Mouse (Mus musculus) midbrain, embryonic 10.5 days (tissue): Measurements from ENCODE around the gene Hsp90b1. TPM values are rescaled to one million over a fixed set of nuclear protein-coding genes. Genes with fewer than 3 reads are reported as not detected.

Experiments
- DNase-seq: peaks from one replicate; pipeline ENCODE4 v3.0.0-alpha.2; 2017; ENCODE audit warnings: low spot score
- H3K27ac ChIP-seq: fragments of 300-500 bp; sonication (generic); replicated peaks from 2 replicates; pipeline ENCODE4 v1.5.1; 2016; ENCODE audit warnings: mild to moderate bottlenecking
- H3K27me3 ChIP-seq: fragments of 300-500 bp; sonication (generic); 2 replicates; pipeline ENCODE4 v1.6.1; 2016; ENCODE audit warnings: low read depth, mild to moderate bottlenecking; ENCODE audit not compliant: poor library complexity, severe bottlenecking
- H3K36me3 ChIP-seq: fragments of 300-500 bp; sonication (generic); 2 replicates; pipeline ENCODE4 v1.6.1; 2016; ENCODE audit warnings: mild to moderate bottlenecking, moderate library complexity
- H3K4me1 ChIP-seq: fragments of 300-500 bp; sonication (generic); 2 replicates; pipeline ENCODE4 v1.6.1; 2016
- H3K4me3 ChIP-seq: fragments of 300-500 bp; sonication (generic); 2 replicates; pipeline ENCODE4 v1.5.1; 2016; ENCODE audit warnings: mild to moderate bottlenecking, moderate library complexity
- H3K9me3 ChIP-seq: fragments of 300-500 bp; sonication (generic); replicated peaks from 2 replicates; pipeline ENCODE4 v1.6.1; 2016; ENCODE audit warnings: mild to moderate bottlenecking
- WGBS: fragments of 180-500 bp; shearing (Covaris S2); methylation state at CpG from one replicate; pipeline ENCODE4 v1.1.7; 2016; 5-methylcytosine and 5-hydroxymethylcytosine counted together
- polyA plus RNA-seq: library from polyadenylated mRNA; unstranded; fragments of >200 nt; fragmentation: Nextera tagmentation; extraction: Ambion mirVana; gene quantifications from 2 replicates; pipeline ENCODE4 v1.2.1, GENCODE M21; 2016

Hsp90b1 gene
- 515 and 591 TPM in 2 replicates for polyA plus RNA-seq

- no peaks in the 10 kb centered on the region for H3K9me3 ChIP-seq
- WGBS: 0% methylated on average over 51 of the region's 51 CpGs
- H3K4me1 ChIP-seq: peaks cover 48% of the 10 kb centered on the region
- no peaks in the 10 kb centered on the region for H3K27me3 ChIP-seq
- peaks cover 39% of the 10 kb centered on the region for H3K36me3 ChIP-seq
- peak within 1 kb of the TSS; percentile 92 for H3K4me3 ChIP-seq
- peak within 1 kb of the TSS; percentile 92 for H3K27ac ChIP-seq
- peak; percentile 100 for DNase-seq
Observed at GRCm38 (mm10) chr10:86705318-86705921, at the start of gene Hsp90b1, which contains the start of gene Ttc41. Gene Hsp90b1 (minus strand): TSS chr10:86705509. Gene Ttc41 (plus strand): TSS chr10:86705811.

- no peaks in the 10 kb centered on the region for H3K4me1 ChIP-seq
Observed at GRCm38 (mm10) chr10:86744306-86744705, 39.0 kb upstream of the Hsp90b1 start.

GRCm38 (mm10) chr10:86742918-86743317 lies 37.6 kb upstream of the Hsp90b1 start:
- Histone ChIP-seq H3K9me3 (no peaks in the 10 kb centered on the region), H3K27ac (no peak overlapping the region), H3K36me3 (no peaks in the 10 kb centered on the region), H3K4me3 (no peak overlapping the region), H3K4me1 (no peaks in the 10 kb centered on the region), H3K27me3 (no peaks in the 10 kb centered on the region)
- DNase-seq: no peak
- WGBS: 90% methylated on average over 2 of the region's 2 CpGs

More at GRCm38 (mm10) chr10:86744306-86744705, 39.0 kb upstream of the Hsp90b1 start:
- no peaks in the 10 kb centered on the region for H3K27me3 ChIP-seq
- H3K4me3 ChIP-seq: no peak overlapping the region
- no peaks in the 10 kb centered on the region for H3K9me3 ChIP-seq
- 90% methylated on average over 7 of the region's 7 CpGs for WGBS
- H3K36me3 ChIP-seq: no peaks in the 10 kb centered on the region
- peak; percentile 1 for DNase-seq
- H3K27ac ChIP-seq: no peak overlapping the region

GRCm38 (mm10) chr10:86735036-86735435 lies 29.7 kb upstream of the Hsp90b1 start:
- Histone ChIP-seq H3K27ac (no peak overlapping the region), H3K27me3 (0 out of 2 replicates have a peak, but pooled peaks cover 3% of the 10 kb centered on the region), H3K9me3 (no peaks in the 10 kb centered on the region), H3K4me1 (peaks cover 4% of the 10 kb centered on the region; the same call in 1 of the 2 replicates), H3K36me3 (no peaks in the 10 kb centered on the region), H3K4me3 (no peak overlapping the region)
- 88% methylated on average over 4 of the region's 4 CpGs for WGBS
- DNase-seq: no peak

GRCm38 (mm10) chr10:86731500-86731863 lies 26.2 kb upstream of the Hsp90b1 start:
- H3K27me3 ChIP-seq: 0 out of 2 replicates have a peak, but pooled peaks cover 4% of the 10 kb centered on the region
- no peak for DNase-seq
- WGBS: 66% methylated on average over 2 of the region's 2 CpGs
- no peaks in the 10 kb centered on the region for H3K9me3 ChIP-seq
- no peaks in the 10 kb centered on the region for H3K36me3 ChIP-seq
- H3K4me3 ChIP-seq: peak overlapping the region; percentile 57; the same call in 1 of the 2 replicates
- no peak overlapping the region for H3K27ac ChIP-seq
- H3K4me1 ChIP-seq: peaks cover 15% of the 10 kb centered on the region

- 0 out of 2 replicates have a peak, but pooled peaks cover 4% of the 10 kb centered on the region for H3K27me3 ChIP-seq
- H3K9me3 ChIP-seq: no peaks in the 10 kb centered on the region
- peak overlapping the region; percentile 69 for H3K27ac ChIP-seq
- DNase-seq: peak; percentile 85
- H3K4me3 ChIP-seq: peak overlapping the region; percentile 57
- H3K4me1 ChIP-seq: peaks cover 15% of the 10 kb centered on the region
- no peaks in the 10 kb centered on the region for H3K36me3 ChIP-seq
- 18% methylated on average over 22 of the region's 22 CpGs for WGBS
Observed at GRCm38 (mm10) chr10:86730823-86731499, 25.7 kb upstream of the Hsp90b1 start.

GRCm38 (mm10) chr10:86728176-86728575 lies 22.9 kb upstream of the Hsp90b1 start:
- Histone ChIP-seq H3K27ac (peak overlapping the region; percentile 81; the same call in 1 of the 2 replicates), H3K9me3 (no peaks in the 10 kb centered on the region), H3K27me3 (0 out of 2 replicates have a peak, but pooled peaks cover 4% of the 10 kb centered on the region), H3K4me1 (peaks cover 15% of the 10 kb centered on the region), H3K4me3 (no peak overlapping the region), H3K36me3 (no peaks in the 10 kb centered on the region)
- no peak for DNase-seq
- 89% methylated on average over 3 of the region's 3 CpGs for WGBS

- 7% methylated on average over 12 of the region's 12 CpGs for WGBS
- no peaks in the 10 kb centered on the region for H3K9me3 ChIP-seq
- H3K36me3 ChIP-seq: no peaks in the 10 kb centered on the region
- peak overlapping the region; percentile 44 for H3K4me3 ChIP-seq
- DNase-seq: peak; percentile 41
- H3K27me3 ChIP-seq: 0 out of 2 replicates have a peak, but pooled peaks cover 4% of the 10 kb centered on the region
- H3K27ac ChIP-seq: peak overlapping the region; percentile 81
- H3K4me1 ChIP-seq: peaks cover 15% of the 10 kb centered on the region
Observed at GRCm38 (mm10) chr10:86727548-86727980, 22.3 kb upstream of the Hsp90b1 start.

- no peak overlapping the region for H3K27ac ChIP-seq
- no peaks in the 10 kb centered on the region for H3K9me3 ChIP-seq
- no peaks in the 10 kb centered on the region for H3K27me3 ChIP-seq
- peaks cover under 1% of the 10 kb centered on the region for H3K4me1 ChIP-seq
- no peak overlapping the region for H3K4me3 ChIP-seq
- no peaks in the 10 kb centered on the region for H3K36me3 ChIP-seq
- no peak for DNase-seq
- 74% methylated on average over 3 of the region's 3 CpGs for WGBS
Observed at GRCm38 (mm10) chr10:86712156-86712555, 6.8 kb upstream of the Hsp90b1 start.

- no peaks in the 10 kb centered on the region for H3K27me3 ChIP-seq
- 89% methylated on average over 3 of the region's 3 CpGs for WGBS
- H3K36me3 ChIP-seq: peaks cover 22% of the 10 kb centered on the region
- H3K4me3 ChIP-seq: peak overlapping the region; percentile 92; the same call in 1 of the 2 replicates
- peaks cover 34% of the 10 kb centered on the region for H3K4me1 ChIP-seq
- no peak for DNase-seq
- H3K9me3 ChIP-seq: no peaks in the 10 kb centered on the region
- peak overlapping the region; percentile 92; the same call in 1 of the 2 replicates for H3K27ac ChIP-seq
Observed at GRCm38 (mm10) chr10:86707134-86707533, 1.8 kb upstream of the Hsp90b1 start.

- Histone ChIP-seq H3K4me1 (peaks cover 41% of the 10 kb centered on the region), H3K27me3 (no peaks in the 10 kb centered on the region), H3K36me3 (peaks cover 32% of the 10 kb centered on the region), H3K9me3 (no peaks in the 10 kb centered on the region), H3K4me3 (peak overlapping the region; percentile 92), H3K27ac (peak overlapping the region; percentile 92)
- DNase-seq: peak; percentile 86
- 5% methylated on average over 33 of the region's 33 CpGs for WGBS
Observed at GRCm38 (mm10) chr10:86705922-86706752, 828 bp upstream of the Hsp90b1 start.

GRCm38 (mm10) chr10:86704589-86705191 lies 619 bp downstream of the Hsp90b1 start:
- Histone ChIP-seq H3K4me1 (peaks cover 56% of the 10 kb centered on the region), H3K4me3 (peak overlapping the region; percentile 92)

More at GRCm38 (mm10) chr10:86704589-86705191, 619 bp downstream of the Hsp90b1 start:
- DNase-seq: peak; percentile 36
- Histone ChIP-seq H3K9me3 (no peaks in the 10 kb centered on the region), H3K27me3 (no peaks in the 10 kb centered on the region), H3K27ac (peak overlapping the region; percentile 92), H3K36me3 (peaks cover 46% of the 10 kb centered on the region)
- 0% methylated on average over 33 of the region's 33 CpGs for WGBS
